Mouse (Mus musculus) brain, embryonic 14.5 days (tissue): Measurements from ENCODE around the gene Mrpl52.

Source experiments
- CTCF ChIP-seq: fragments of 200-500 bp; IDR thresholded peaks from 2 replicates; pipeline ENCODE4 v1.5.1; 2012; ENCODE audit warnings: inconsistent platforms, mild to moderate bottlenecking, moderate library complexity, borderline replicate concordance; ENCODE audit not compliant: insufficient read depth, insufficient read length; ENCODE audit errors: extremely low read depth
- POLR2A ChIP-seq: fragments of 200-500 bp; IDR thresholded peaks from 2 replicates; pipeline ENCODE4 v1.6.1; 2012; ENCODE audit warnings: mild to moderate bottlenecking, inconsistent platforms, borderline replicate concordance; ENCODE audit not compliant: poor library complexity, insufficient read depth, insufficient read length, severe bottlenecking; ENCODE audit errors: extremely low read depth

DNA sequence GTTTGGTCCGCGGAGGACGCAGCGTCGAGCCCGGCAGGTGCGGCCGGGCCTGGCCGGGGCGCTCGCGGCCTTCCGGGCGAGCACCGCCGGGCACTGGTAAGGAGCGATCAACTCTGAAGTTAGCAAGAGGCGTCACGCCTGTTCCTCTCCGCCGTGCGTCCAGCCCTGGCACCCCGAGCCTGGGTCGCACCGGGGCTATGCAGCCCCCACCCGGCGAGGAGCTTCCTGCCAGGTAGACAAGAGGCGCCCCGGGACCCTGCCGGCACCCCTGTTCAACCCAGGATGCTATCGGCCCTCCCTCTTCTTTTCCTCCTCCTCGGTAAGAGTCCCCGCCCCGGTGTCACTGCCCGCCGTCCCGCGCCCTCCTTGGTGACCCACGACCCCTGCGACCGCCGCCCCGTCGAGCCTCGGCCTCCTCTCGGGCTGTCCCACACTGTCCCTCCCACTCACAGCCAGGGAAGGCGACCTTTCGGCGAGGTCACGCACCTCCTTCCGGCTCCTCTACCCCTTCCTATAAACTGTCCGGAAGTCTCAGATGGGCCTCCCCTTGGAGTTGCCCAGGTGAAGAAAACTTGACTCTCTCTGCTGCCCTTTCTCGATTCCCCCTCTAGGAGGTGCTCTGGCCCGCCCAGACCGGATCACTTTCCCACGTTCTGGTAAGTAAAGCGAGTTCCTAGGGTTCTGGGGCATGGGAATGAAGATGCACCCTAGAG lies 37.7 kb downstream of the Mrpl52 start:
- peak; percentile 67 for TF ChIP-seq CTCF
- no peak for TF ChIP-seq POLR2A
